Mouse (Mus musculus) liver, embryonic 11.5 days (tissue): Measurements from ENCODE around the gene Fgb. TPM values are rescaled to one million over a fixed set of nuclear protein-coding genes. Genes with fewer than 3 reads are reported as not detected.

Source experiments
- ATAC-seq: fragments of 200-750 bp; cut with Nextera tagmentation; replicated peaks from 2 replicates; pipeline ENCODE4 v1.8.0; 2017; ENCODE audit warnings: moderate number of reproducible peaks, mild to moderate bottlenecking, moderate TSS enrichment, moderate library complexity; ENCODE audit not compliant: low FRiP score
- DNase-seq: peaks from one replicate; pipeline ENCODE4 v3.0.0-alpha.2; 2017; ENCODE audit warnings: low spot score
- H3K27ac ChIP-seq: fragments of 300-500 bp; sonication (generic); 2 replicates; pipeline ENCODE4 v1.5.1; 2014; ENCODE audit warnings: mild to moderate bottlenecking, low read depth, low read length, control low read depth
- H3K27me3 ChIP-seq: fragments of 300-500 bp; sonication (generic); replicated peaks from 2 replicates; pipeline ENCODE4 v1.6.1; 2014; ENCODE audit warnings: low read length, mixed read lengths; ENCODE audit not compliant: control insufficient read depth, insufficient read depth
- H3K36me3 ChIP-seq: fragments of 300-500 bp; sonication (generic); 2 replicates; pipeline ENCODE4 v1.6.1; 2014; ENCODE audit warnings: mild to moderate bottlenecking, low read length, moderate library complexity, mixed read lengths; ENCODE audit not compliant: control insufficient read depth, insufficient read depth
- H3K4me1 ChIP-seq: fragments of 300-500 bp; sonication (generic); replicated peaks from 2 replicates; pipeline ENCODE4 v1.6.1; 2014; ENCODE audit warnings: low read length, mixed read lengths; ENCODE audit not compliant: control insufficient read depth, insufficient read depth
- H3K4me2 ChIP-seq: fragments of 300-500 bp; sonication (generic); 2 replicates; pipeline ENCODE4 v1.6.1; 2014; ENCODE audit warnings: mild to moderate bottlenecking, control low read depth, moderate library complexity
- H3K4me3 ChIP-seq: fragments of 300-500 bp; sonication (generic); 2 replicates; pipeline ENCODE4 v1.5.1; 2014; ENCODE audit warnings: low read depth, low read length, control low read depth
- H3K9ac ChIP-seq: fragments of 300-500 bp; sonication (generic); 2 replicates; pipeline ENCODE4 v1.6.1; 2014; ENCODE audit warnings: low read depth, low read length, control low read depth
- H3K9me3 ChIP-seq: fragments of 300-500 bp; sonication (generic); 2 replicates; pipeline ENCODE4 v1.6.1; 2016; ENCODE audit warnings: low read length, inconsistent platforms, mixed read lengths; ENCODE audit not compliant: control insufficient read depth
- WGBS: fragments of 180-500 bp; shearing (Covaris S2); extraction: QIAGEN DNeasy Blood & Tissue Kit; methylation state at CpG from one replicate; pipeline ENCODE4 v1.1.7; 2014; 5-methylcytosine and 5-hydroxymethylcytosine counted together
- polyA plus RNA-seq: library from polyadenylated mRNA; unstranded; fragments of >200 nt; fragmentation: Nextera tagmentation; extraction: Ambion mirVana; gene quantifications from 2 replicates; pipeline ENCODE4 v1.2.1, GENCODE M21; 2014

The Fgb gene
- polyA plus RNA-seq, 1 experiment from 2014 or later = 176 TPM

DNA sequence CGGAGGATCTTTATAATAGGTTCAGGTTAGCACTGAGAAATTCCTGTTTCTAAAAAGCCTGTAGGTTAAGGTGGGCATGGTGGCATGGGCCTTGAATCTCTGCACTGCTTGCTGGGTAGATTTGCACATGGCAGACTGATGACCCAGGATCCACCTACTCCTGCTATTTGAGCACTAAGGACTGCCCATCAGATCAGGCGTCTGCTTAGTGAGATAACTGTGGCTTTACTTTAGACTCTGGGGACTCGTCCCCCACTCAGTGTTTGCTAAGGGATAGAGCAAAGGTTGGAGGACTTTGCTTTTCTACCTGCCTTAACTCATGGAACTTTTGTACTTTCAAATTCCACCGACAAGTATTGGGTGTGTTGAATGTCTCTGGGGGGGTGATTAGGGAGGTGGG is 10.0 kb downstream of the Fgb start:
- Histone ChIP-seq H3K4me1 (no peaks in the 10 kb centered on the region), H3K27ac (peak overlapping the region; percentile 30; the same call in 1 of the 2 replicates), H3K9ac (no peak overlapping the region), H3K4me2 (peak overlapping the region; percentile 1; the same call in 1 of the 2 replicates), H3K36me3 (no peaks in the 10 kb centered on the region), H3K4me3 (no peak overlapping the region), H3K9me3 (no peaks in the 10 kb centered on the region), H3K27me3 (no peaks in the 10 kb centered on the region)
- WGBS = 62% methylated on average over 4 of the region's 4 CpGs
- DNase-seq (no peak), ATAC-seq (peak; percentile 58)

DNA sequence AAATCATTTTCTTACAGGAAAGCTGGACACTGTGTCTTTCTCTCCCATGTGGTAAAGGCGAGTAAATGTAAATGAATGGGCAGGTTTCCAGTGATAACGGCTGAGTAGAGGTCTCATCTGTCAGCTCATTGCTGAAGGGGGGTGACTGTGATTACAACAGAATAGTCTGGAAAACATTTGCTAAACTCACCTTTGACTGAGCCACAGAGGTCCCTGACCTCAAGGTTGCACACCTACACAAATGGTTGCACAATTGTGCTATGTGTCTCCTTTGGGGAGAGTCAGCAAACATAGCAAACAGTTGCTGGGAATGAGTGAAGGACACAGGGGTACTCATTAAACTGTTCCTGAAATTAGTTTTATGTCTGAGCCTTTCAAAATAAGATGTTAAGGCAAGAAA is 10.8 kb downstream of the Fgb start:
- 63% methylated on average over 2 of the region's 2 CpGs for WGBS
- ATAC-seq (peak; percentile 60), DNase-seq (no peak)
- no peak overlapping the region for H3K9ac ChIP-seq
- no peak overlapping the region for H3K4me3 ChIP-seq
- H3K27ac ChIP-seq = peak overlapping the region; percentile 6; the same call in 1 of the 2 replicates
- H3K4me2 ChIP-seq = no peak overlapping the region
- H3K4me1 ChIP-seq = no peaks in the 10 kb centered on the region
- H3K9me3 ChIP-seq = no peaks in the 10 kb centered on the region
- no peaks in the 10 kb centered on the region for H3K27me3 ChIP-seq
- H3K36me3 ChIP-seq = no peaks in the 10 kb centered on the region

DNA sequence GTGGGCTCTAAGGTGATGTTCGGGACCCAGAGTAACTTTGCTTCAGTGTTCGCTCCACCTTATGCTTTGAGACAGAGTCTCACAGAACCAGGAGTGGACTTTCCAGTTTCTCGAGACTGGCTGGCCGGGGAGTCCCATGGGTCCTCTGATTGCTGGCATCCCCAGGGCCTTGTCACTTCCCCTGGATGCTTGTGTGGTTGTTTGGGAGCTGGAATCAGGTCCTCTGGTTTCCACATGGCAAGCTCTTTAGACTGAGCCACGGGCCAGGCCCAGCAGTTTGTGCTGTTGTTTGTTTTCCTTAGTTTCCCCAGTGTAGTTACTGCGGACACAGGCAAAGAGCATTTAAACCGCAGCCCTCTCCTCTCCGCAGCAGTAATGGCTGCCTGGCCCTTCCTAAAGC is 15.9 kb downstream of the Fgb start:
- 75% methylated on average over 8 of the region's 8 CpGs for WGBS
- Histone ChIP-seq H3K4me1 (no peaks in the 10 kb centered on the region), H3K4me2 (no peak overlapping the region), H3K27me3 (no peaks in the 10 kb centered on the region), H3K36me3 (no peaks in the 10 kb centered on the region), H3K4me3 (no peak overlapping the region), H3K9ac (no peak overlapping the region), H3K9me3 (no peaks in the 10 kb centered on the region), H3K27ac (no peak overlapping the region)
- ATAC-seq (no peak), DNase-seq (no peak)

DNA sequence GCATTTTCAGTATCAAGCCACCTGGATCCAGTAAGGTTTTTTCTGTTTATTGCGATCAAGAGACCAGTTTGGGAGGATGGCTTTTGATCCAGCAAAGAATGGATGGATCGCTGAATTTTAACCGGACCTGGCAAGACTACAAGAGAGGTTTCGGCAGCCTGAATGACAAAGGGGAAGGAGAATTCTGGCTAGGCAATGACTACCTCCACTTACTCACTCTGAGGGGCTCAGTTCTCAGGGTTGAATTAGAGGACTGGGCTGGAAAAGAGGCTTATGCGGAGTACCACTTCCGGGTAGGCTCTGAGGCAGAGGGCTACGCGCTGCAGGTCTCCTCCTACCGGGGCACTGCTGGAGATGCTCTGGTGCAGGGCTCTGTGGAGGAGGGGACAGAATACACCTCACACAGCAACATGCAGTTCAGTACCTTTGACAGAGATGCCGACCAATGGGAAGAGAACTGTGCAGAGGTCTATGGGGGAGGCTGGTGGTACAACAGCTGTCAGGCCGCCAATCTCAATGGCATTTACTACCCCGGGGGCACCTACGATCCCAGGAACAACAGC is 16.8 kb downstream of the Fgb start:
- 57% methylated on average over 13 of the region's 13 CpGs for WGBS
- Histone ChIP-seq H3K4me1 (no peaks in the 10 kb centered on the region), H3K27ac (no peak overlapping the region), H3K9me3 (no peaks in the 10 kb centered on the region), H3K27me3 (no peaks in the 10 kb centered on the region), H3K9ac (no peak overlapping the region), H3K4me2 (no peak overlapping the region), H3K4me3 (no peak overlapping the region), H3K36me3 (no peaks in the 10 kb centered on the region)
- no peak for DNase-seq
- ATAC-seq = no peak

DNA sequence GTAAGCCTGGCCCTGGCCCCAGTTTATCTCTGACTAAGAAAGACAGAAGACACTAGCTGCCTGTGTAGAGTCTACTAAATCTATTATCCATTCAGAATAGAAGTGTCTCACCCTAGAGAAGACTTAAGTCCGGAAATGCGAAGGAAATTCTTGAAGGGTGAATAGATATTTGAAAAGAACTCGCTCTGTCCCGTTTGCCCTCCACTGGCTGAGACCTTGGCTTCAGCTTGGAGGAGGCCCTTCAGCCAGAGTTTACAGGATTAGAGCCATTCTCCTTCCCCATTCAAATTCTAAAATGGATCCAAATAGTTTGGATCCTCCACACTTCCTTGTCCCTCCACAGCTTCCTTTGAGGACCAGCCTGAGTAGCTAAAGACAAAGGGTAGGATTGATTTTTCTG is 19.3 kb downstream of the Fgb start:
- Histone ChIP-seq H3K36me3 (no peaks in the 10 kb centered on the region), H3K27me3 (no peaks in the 10 kb centered on the region), H3K9me3 (no peaks in the 10 kb centered on the region), H3K4me2 (no peak overlapping the region), H3K27ac (no peak overlapping the region), H3K4me3 (no peak overlapping the region), H3K4me1 (no peaks in the 10 kb centered on the region), H3K9ac (no peak overlapping the region)
- ATAC-seq (no peak), DNase-seq (no peak)
- 84% methylated on average over 4 of the region's 4 CpGs for WGBS

DNA sequence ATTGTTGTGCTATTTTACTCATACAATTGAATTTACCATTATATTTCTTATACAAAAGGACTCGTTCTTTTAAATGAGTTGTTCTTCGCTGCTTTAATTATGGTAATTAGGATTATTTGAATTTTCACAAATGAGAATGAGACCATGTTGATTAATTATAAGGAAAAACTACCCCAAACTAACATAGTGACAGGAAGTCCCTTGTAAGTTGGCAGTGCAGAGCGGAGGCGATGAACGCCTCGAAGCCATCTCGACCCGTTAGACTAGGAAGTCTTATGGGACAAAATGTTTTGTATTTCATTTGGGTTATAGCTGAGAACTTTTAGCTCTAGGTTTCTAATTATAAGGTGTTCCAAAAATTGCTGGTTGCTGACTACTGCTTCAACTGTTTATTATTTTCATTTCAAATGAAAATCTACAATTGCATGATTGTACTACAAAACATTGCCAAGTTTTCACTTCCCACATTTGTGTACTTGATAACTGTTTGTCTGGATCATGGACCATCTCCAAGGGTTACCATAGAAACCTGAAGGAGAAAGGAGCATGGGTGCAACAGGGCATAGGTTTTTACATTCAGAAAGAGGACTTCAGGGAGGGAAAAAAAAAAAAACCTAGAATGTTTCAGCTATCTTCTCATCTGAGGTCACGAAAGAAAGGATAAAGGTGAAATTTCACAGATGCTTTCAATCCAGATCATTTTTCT is 22.0 kb downstream of the Fgb start:
- no peaks in the 10 kb centered on the region for H3K36me3 ChIP-seq
- no peak overlapping the region for H3K9ac ChIP-seq
- H3K4me1 ChIP-seq = no peaks in the 10 kb centered on the region
- ATAC-seq (no peak), DNase-seq (no peak)
- peak overlapping the region; percentile 8; the same call in 1 of the 2 replicates for H3K4me3 ChIP-seq
- WGBS = 82% methylated on average over 9 of the region's 9 CpGs
- no peaks in the 10 kb centered on the region for H3K9me3 ChIP-seq
- no peaks in the 10 kb centered on the region for H3K27me3 ChIP-seq
- H3K27ac ChIP-seq = no peak overlapping the region
- H3K4me2 ChIP-seq = peak overlapping the region; percentile 47

DNA sequence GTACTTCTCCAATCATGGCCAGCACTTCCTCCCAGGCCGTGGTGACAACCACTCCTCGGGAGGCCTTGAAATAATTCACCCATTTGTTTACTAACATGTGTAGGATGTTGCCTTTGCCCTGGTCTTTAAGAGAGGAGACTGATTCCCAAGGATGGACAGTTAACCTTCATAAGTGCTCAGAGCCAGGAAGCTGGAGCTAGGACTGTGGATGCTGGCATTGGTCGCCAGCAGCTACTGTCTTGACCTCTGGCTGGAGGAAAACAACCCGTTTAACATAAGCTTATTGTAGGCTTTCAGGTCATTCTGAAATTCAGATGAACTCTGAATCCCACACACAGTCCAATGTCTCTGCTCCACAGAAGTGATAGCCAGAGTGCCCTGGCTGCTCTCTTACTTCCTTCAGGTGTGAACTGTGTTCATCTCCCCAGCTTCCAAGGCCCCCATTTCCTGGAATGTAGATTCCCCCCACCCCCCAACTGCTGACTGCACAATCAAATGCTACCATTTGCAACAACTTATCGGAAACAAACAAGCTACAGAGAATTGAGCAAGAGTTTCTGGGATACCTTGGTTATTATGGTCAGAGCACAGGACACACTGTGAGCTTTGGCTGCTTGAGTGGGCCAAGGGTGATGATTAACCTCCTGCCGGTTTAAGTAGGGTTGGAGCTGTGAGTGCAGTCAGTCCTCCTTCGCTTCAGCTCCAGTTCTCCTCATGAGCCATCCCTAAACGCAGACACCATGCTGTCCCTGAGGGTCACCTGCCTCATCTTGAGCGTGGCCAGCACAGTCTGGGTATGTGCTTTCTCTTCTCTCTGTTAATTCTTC is 24.0 kb downstream of the Fgb start, which contains the start of gene Fga:
TSS of gene Fga (plus strand) at position 602 of the 827 bp plus-strand sequence.
- Histone ChIP-seq H3K4me1 (no peaks in the 10 kb centered on the region), H3K4me3 (peak within 1 kb of the TSS; percentile 38), H3K36me3 (no peaks in the 10 kb centered on the region), H3K9me3 (no peaks in the 10 kb centered on the region), H3K27me3 (no peaks in the 10 kb centered on the region), H3K9ac (peak within 1 kb of the TSS; percentile 34; the same call in 1 of the 2 replicates), H3K4me2 (peak within 1 kb of the TSS; percentile 43; the same call in 1 of the 2 replicates), H3K27ac (no peak within 1 kb of the TSS; the same call in 1 of the 2 replicates)
- DNase-seq (no peak), ATAC-seq (peak; percentile 70)
- WGBS = 64% methylated on average over 9 of the region's 9 CpGs

DNA sequence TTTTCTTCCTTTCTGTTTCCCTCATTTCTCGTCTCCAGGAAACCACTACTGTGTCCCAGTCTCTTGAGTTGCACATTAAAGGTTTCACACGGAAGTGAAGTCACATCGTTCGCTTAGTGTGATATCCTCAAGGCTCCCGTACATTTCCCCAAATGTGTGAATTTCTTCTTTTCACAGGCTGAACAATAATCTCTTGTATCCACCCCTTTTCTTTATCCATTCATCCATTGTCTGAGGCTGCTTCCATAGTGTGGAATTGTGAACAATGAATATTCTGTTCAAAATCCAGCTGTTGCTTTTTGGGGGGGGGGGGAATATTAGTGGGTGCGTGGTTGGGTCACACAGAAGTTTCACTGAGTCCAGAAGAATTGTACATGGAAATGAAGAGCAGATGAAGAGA is 24.6 kb downstream of the Fgb start:
- no peaks in the 10 kb centered on the region for H3K9me3 ChIP-seq
- ATAC-seq (no peak), DNase-seq (no peak)
- H3K9ac ChIP-seq = no peak overlapping the region
- no peaks in the 10 kb centered on the region for H3K27me3 ChIP-seq
- no peaks in the 10 kb centered on the region for H3K36me3 ChIP-seq
- H3K4me2 ChIP-seq = no peak overlapping the region
- 81% methylated on average over 6 of the region's 6 CpGs for WGBS
- no peaks in the 10 kb centered on the region for H3K4me1 ChIP-seq
- no peak overlapping the region for H3K27ac ChIP-seq
- H3K4me3 ChIP-seq = no peak overlapping the region
